Comparison of ENCODE assay signal across 9 mouse cellular contexts in genomic region chr4:24621422-24622187, GRCm38 (mm10).
DNase-seq lines count a peak whose midpoint lies in the region; ATAC-seq and TF ChIP-seq lines count a peak whose summit lies in the region.
"Had no signal": no experiment of that assay in that cellular context is flagged by ENCODE, and none has a peak within 500 bp of the region (broad histone marks: within the 10 kb centered on the region; RNA-seq: fewer than 3 reads in every experiment).

No protein-coding gene starts in this region.

- H3K9ac ChIP-seq in hindbrain, postnatal 0 days (replicated peaks; ENCODE audit: low read length) = no peak overlapping the region
- H3K9ac ChIP-seq in hindbrain, embryonic 13.5 days = no peak overlapping the region

- H3K4me2 ChIP-seq in hindbrain, postnatal 0 days (ENCODE audit: low read depth, low read length) = no peak overlapping the region
- H3K4me2 ChIP-seq in hindbrain, embryonic 13.5 days = no peak overlapping the region

- H3K27ac ChIP-seq in hindbrain, postnatal 0 days = peak overlapping the region; percentile 15; the same call in 1 of the 2 replicates
- H3K27ac ChIP-seq in hindbrain, embryonic 13.5 days = no peak overlapping the region

- H3K36me3 ChIP-seq in hindbrain, postnatal 0 days (ENCODE audit: insufficient read depth, low read length) = no peaks in the 10 kb centered on the region
- no peaks in the 10 kb centered on the region for H3K36me3 ChIP-seq in hindbrain, embryonic 13.5 days

- no peaks in the 10 kb centered on the region for H3K9me3 ChIP-seq in hindbrain, postnatal 0 days (ENCODE audit: low read length)
- no peaks in the 10 kb centered on the region for H3K9me3 ChIP-seq in hindbrain, embryonic 13.5 days

- TF ChIP-seq CTCF in hindbrain, postnatal 0 days (IDR thresholded peaks at IDR 0.05; ENCODE audit: low read depth) = no peak

- ATAC-seq in hindbrain, postnatal 0 days = peak; percentile 52; the same call in 1 of the 2 replicates
- no peak for ATAC-seq in hindbrain, embryonic 13.5 days (ENCODE audit: low FRiP score)

- no peak overlapping the region for H3K4me3 ChIP-seq in hindbrain, postnatal 0 days (ENCODE audit: low read length)
- no peak overlapping the region for H3K4me3 ChIP-seq in hindbrain, embryonic 13.5 days

- 49% methylated on average over 9 of the region's 9 CpGs for WGBS in hindbrain, postnatal 0 days
- WGBS in hindbrain, embryonic 13.5 days = 78% methylated on average over 9 of the region's 9 CpGs

- H3K4me1 ChIP-seq in hindbrain, postnatal 0 days (ENCODE audit: insufficient read depth, low read length) = no peaks in the 10 kb centered on the region
- no peaks in the 10 kb centered on the region; the same call in 1 of the 2 replicates for H3K4me1 ChIP-seq in hindbrain, embryonic 13.5 days (replicated peaks)

- no peaks in the 10 kb centered on the region for H3K27me3 ChIP-seq in hindbrain, postnatal 0 days (ENCODE audit: insufficient read depth, low read length)
- H3K27me3 ChIP-seq in hindbrain, embryonic 13.5 days = no peaks in the 10 kb centered on the region

- peak; percentile 45 for DNase-seq in hindbrain, postnatal 0 days (ENCODE audit: low spot score)
- DNase-seq in cerebellum, adult 9-11 months = peak; percentile 66
- peak; percentile 46 to 50 for DNase-seq in layer of hippocampus, adult 8-10 months (ENCODE audit: low spot score in 2 of 2)
- DNase-seq in right cerebral cortex, postnatal 10 days (ENCODE audit: low spot score in 2 of 2) = peak; percentile 65 to 73
- no peak for DNase-seq in yolk sac, embryonic 10.5 days (ENCODE audit: low spot score)
- DNase-seq in testis, postnatal 10 days (ENCODE audit: low spot score) = no peak
- no peak for DNase-seq in embryo, embryonic 10.5 days (ENCODE audit: low spot score)
- DNase-seq: lung, postnatal 14 days had no signal

Comparison
In these comparisons a context has a peak if more than half of its experiments do, and no peak if none do; other contexts are left out.
1. DNase-seq: peak in hindbrain, postnatal 0 days (single experiment), cerebellum, adult 9-11 months (single experiment), layer of hippocampus, adult 8-10 months (2 of 2) and right cerebral cortex, postnatal 10 days (2 of 2); none in yolk sac, embryonic 10.5 days (single experiment), testis, postnatal 10 days (single experiment) and embryo, embryonic 10.5 days (single experiment).